Mouse (Mus musculus) intestine, embryonic 16.5 days (tissue): ENCODE data around the gene Plpp7. TPM values are rescaled to one million over a fixed set of nuclear protein-coding genes. Genes with fewer than 3 reads are reported as not detected.

Experiments
- ATAC-seq: fragments of 200-750 bp; cut with Nextera tagmentation; 2 replicates; pipeline ENCODE4 v1.8.0; 2017; ENCODE audit warnings: moderate TSS enrichment, moderate library complexity
- H3K27ac ChIP-seq: fragments of 300-500 bp; sonication (generic); 2 replicates; pipeline ENCODE4 v1.5.1; 2014; ENCODE audit warnings: mild to moderate bottlenecking, low read length
- H3K27me3 ChIP-seq: fragments of 300-500 bp; sonication (generic); replicated peaks from 2 replicates; pipeline ENCODE4 v1.6.1; 2014; ENCODE audit warnings: low read length, control low read depth, mixed read lengths; ENCODE audit not compliant: control insufficient read depth, insufficient read depth
- H3K36me3 ChIP-seq: fragments of 300-500 bp; sonication (generic); 2 replicates; pipeline ENCODE4 v1.6.1; 2014; ENCODE audit warnings: low read length, control low read depth; ENCODE audit not compliant: control insufficient read depth, insufficient read depth
- H3K4me1 ChIP-seq: fragments of 300-500 bp; sonication (generic); 2 replicates; pipeline ENCODE4 v1.6.1; 2014; ENCODE audit warnings: low read length, control low read depth, mixed read lengths; ENCODE audit not compliant: control insufficient read depth, insufficient read depth
- H3K4me2 ChIP-seq: fragments of 300-500 bp; sonication (generic); 2 replicates; pipeline ENCODE4 v1.6.1; 2014; ENCODE audit warnings: low read depth, low read length, control low read depth
- H3K4me3 ChIP-seq: fragments of 300-500 bp; sonication (generic); 2 replicates; pipeline ENCODE4 v1.5.1; 2014; ENCODE audit warnings: mild to moderate bottlenecking, low read length
- H3K9ac ChIP-seq: fragments of 300-500 bp; sonication (generic); 2 replicates; pipeline ENCODE4 v1.6.1; 2014; ENCODE audit warnings: low read depth, low read length
- H3K9me3 ChIP-seq: fragments of 300-500 bp; sonication (generic); 2 replicates; pipeline ENCODE4 v1.6.1; 2016; ENCODE audit warnings: low read length, control low read depth; ENCODE audit not compliant: control insufficient read depth
- WGBS: fragments of 180-500 bp; shearing (Covaris S2); extraction: QIAGEN DNeasy Blood & Tissue Kit; methylation state at CpG from one replicate; pipeline ENCODE4 v1.1.7; 2014; 5-methylcytosine and 5-hydroxymethylcytosine counted together
- polyA plus RNA-seq: library from polyadenylated mRNA; unstranded; fragments of >200 nt; fragmentation: Nextera tagmentation; extraction: Ambion mirVana; gene quantifications from 2 replicates; pipeline ENCODE4 v1.2.1, GENCODE M21; 2015

Gene Plpp7
- polyA plus RNA-seq, 1 experiment from 2014 or later: 5.0 TPM

DNA sequence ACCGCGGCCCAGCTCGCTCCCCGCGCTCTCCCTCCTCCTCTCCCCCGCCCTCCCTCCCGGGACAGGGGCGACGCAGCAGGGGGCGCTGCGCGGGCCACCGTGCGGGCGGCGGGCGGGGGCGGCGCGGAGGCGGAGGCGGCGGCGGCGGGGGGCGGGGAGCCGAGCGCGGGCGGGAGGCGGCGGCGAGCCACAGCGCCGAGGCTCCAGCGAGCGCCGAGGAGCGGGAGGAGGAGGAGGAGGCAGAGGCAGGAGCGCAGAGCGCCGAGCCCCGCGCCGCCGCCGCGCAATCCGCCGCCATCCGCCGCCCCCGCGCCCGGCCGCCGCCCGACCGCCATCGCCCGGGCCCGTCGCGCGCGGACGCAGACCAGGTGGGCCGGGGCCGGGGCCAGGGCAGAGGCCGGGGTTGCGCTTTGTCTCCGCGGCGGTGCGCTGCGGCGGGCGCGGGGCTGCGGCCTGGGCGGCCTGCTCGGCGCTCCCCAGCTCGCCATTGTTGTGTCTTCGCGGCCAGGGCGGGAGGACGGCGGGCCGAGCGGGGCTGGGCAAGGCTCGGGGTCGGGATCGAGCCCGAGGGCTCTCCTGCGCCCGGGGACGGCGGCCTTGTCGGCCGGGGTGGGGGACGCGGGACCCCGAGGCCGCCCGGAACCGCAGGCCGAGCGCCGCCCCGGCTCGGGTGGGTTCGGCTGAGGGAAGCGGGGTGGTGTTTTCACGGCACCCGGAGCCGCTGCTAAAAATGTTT is 55.8 kb downstream of the Plpp7 start, which contains the start of gene Prrc2b:
Prrc2b (plus strand) TSS at position 159 of the 736 bp plus-strand sequence.
- peak within 1 kb of the TSS; percentile 98 for H3K9ac ChIP-seq
- H3K4me2 ChIP-seq: peak within 1 kb of the TSS; percentile 90
- H3K27ac ChIP-seq: peak within 1 kb of the TSS; percentile 98
- H3K4me1 ChIP-seq: peaks cover 44% of the 10 kb centered on the region
- H3K4me3 ChIP-seq: peak within 1 kb of the TSS; percentile 90
- peak; percentile 70 for ATAC-seq
- H3K36me3 ChIP-seq: no peaks in the 10 kb centered on the region
- H3K9me3 ChIP-seq: no peaks in the 10 kb centered on the region
- no peaks in the 10 kb centered on the region for H3K27me3 ChIP-seq
- WGBS: under 1% methylated on average over 88 of the region's 117 CpGs

DNA sequence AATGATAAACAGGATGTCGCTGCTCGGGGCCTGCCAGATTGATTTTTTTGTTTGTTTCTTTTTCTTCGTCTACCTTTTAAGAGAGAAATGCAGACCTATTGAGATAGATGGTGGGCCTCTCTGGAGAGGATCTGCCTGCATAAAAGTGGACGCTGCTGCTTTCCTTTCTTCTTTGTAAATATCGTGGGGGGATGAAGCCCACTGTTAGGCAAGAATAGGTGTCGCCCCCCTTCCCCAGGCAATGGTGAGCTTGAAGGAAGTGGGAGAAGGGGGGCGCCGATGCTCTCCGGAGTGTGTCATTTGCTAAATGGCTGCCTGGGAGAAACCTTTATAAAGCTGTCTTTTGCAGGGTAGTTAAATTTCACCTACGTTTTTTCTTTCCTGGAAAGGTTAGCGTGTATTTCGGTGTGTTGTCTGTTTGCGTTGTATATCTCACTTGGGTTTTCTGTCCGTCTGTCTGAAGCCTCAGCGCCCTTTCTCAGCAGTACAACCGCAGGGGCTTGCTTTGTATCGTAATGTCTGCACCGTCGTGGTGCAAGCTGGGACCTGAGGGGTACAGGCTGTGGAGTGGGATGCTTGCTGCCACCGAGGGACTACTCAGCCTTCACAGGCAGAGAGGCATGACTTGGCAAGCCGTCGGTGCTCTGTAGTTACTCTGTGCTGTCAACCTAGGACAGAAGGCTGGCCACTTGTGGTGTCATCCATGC is 56.5 kb downstream of the Plpp7 start:
- Histone ChIP-seq H3K27ac (peak overlapping the region; percentile 98), H3K9me3 (no peaks in the 10 kb centered on the region), H3K4me1 (peaks cover 51% of the 10 kb centered on the region), H3K4me2 (peak overlapping the region; percentile 90), H3K9ac (peak overlapping the region; percentile 98), H3K36me3 (no peaks in the 10 kb centered on the region), H3K4me3 (peak overlapping the region; percentile 90), H3K27me3 (no peaks in the 10 kb centered on the region)
- WGBS: under 1% methylated on average over 22 of the region's 22 CpGs
- ATAC-seq: no peak

DNA sequence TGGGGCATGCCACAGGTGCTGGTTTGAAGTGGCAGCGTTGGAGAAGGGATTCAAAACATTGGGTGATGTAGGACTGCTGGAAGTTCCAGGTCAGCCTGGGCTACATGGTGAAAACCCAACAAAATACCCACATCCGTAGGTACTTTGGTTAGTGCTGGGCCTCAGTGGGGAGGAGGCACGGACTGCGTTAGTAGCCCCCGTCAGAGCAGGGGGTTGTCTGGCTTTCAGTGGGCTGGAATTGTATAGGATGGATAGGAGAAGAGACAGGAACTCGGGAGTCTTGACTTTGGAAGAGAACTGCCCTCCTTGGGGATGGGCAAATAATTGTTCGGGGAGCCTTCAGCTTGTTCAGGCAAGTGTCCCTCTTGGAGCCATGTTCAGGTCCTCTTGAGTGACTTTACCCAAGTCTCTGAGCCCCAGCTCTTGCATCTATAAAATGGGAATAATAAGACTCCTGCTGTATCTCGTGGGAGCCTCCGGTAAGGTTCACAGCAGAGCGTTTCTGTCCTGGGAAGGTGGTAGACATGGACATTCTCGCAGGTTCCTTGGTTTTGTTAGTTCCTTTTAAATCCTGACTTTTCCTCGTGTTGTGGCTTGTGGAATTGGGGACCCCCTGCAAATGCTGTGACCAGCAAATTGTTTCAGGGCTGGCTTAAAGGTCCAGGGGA is 57.2 kb downstream of the Plpp7 start:
- WGBS: 11% methylated on average over 12 of the region's 12 CpGs
- H3K4me1 ChIP-seq: peaks cover 58% of the 10 kb centered on the region

DNA sequence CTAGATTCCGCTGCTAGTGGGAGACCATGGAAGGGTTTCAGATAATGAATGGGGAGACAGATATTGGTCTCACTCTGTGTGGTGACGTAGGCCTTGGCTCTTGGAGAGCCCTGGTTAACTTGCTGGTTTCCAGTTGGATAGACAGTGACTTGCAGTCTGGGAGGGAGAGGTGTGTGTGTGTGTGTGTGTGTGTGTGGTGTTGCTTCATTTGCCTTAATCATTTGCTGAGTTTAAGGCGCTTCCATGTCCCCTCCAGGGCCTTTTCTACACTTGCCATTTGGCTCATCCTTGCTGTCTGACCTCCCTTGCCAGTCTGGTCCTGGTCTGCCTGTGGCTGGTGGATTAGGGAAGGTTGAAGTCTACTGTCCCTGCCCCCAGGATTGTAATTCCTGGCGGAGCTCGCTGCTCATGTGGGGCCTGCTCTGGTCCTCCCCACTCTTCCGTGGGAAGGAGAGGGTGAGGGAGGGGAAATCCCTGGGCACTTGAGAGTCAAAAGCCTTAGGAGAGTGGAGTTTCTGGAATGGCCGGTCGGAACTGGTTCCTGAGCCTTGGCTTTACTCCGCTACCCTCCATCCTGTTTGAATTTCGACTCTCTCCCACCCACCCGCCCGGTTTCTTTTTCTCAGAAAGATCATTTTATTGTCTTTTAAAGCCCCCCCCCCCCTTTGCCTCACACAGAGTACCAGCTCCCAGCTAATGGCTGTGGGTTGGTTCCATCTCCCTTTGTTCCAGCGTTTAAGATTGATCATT is 57.9 kb downstream of the Plpp7 start:
- WGBS: 8% methylated on average over 13 of the region's 13 CpGs
- peak; percentile 14; the same call in 1 of the 2 replicates for ATAC-seq
- no peaks in the 10 kb centered on the region for H3K36me3 ChIP-seq

More for the DNA sequence above, 57.2 kb downstream of the Plpp7 start:
- Histone ChIP-seq H3K4me3 (peak overlapping the region; percentile 90), H3K4me2 (peak overlapping the region; percentile 90), H3K9ac (peak overlapping the region; percentile 98), H3K36me3 (no peaks in the 10 kb centered on the region), H3K9me3 (no peaks in the 10 kb centered on the region), H3K27me3 (no peaks in the 10 kb centered on the region), H3K27ac (peak overlapping the region; percentile 98)
- ATAC-seq: no peak

DNA sequence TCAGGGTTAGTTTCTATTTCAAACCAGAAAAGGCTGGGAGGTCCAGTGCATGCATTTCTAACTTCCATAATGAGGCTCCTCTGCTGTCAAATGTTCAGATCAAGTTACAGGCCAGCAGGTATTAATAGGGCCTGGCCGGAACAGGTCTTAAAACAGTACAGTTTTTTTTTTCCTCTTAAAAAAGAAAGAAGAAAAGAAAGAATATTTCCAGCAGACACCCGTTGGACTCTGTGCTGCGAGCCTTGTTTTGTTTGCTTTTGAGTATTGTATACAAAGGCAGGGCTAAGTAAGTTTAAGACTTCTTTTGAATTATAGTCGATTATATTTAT is 58.4 kb downstream of the Plpp7 start:
- no peaks in the 10 kb centered on the region for H3K9me3 ChIP-seq
- H3K27me3 ChIP-seq: no peaks in the 10 kb centered on the region
- peak overlapping the region; percentile 90 for H3K4me2 ChIP-seq
- H3K4me3 ChIP-seq: peak overlapping the region; percentile 90
- ATAC-seq: no peak
- no peaks in the 10 kb centered on the region for H3K36me3 ChIP-seq
- H3K27ac ChIP-seq: peak overlapping the region; percentile 98
- H3K4me1 ChIP-seq: peaks cover 69% of the 10 kb centered on the region
- 16% methylated on average over 4 of the region's 4 CpGs for WGBS
- peak overlapping the region; percentile 98 for H3K9ac ChIP-seq

More for the DNA sequence above, 57.9 kb downstream of the Plpp7 start:
- Histone ChIP-seq H3K27me3 (no peaks in the 10 kb centered on the region), H3K4me1 (peaks cover 64% of the 10 kb centered on the region), H3K9ac (peak overlapping the region; percentile 98), H3K4me3 (peak overlapping the region; percentile 90), H3K9me3 (no peaks in the 10 kb centered on the region), H3K4me2 (peak overlapping the region; percentile 90), H3K27ac (peak overlapping the region; percentile 98)

DNA sequence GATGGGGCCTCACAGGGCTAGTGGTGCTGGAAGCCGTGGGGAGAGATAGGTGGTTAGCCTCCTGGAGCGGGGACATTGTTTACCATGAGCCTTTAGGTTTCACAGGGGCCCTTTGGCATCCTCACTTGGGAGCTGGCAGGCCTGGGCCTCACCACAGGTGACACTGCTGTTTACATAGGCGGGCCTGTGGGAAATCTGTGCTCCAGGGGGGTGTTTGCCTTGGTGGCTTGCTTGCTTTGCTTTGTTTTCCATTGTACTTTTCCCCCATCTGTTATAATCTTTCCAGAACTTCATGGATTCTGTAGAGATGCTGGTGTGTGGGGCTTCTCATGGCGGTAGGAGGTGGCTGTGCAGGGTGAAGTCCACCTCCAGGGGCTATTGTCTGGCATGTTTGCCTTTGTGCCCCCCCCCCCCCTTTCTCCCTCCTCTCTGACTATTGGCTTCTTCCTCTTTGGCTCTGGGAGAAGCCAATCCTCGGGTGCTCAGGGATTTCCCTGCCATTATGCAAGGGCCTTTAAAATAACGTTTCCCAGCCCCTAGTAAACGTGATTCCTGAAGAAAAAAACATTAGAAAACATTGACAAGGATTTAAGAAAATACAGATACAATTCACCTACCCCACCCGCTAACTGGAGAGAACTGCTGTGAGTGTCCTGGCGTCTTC is 59.1 kb downstream of the Plpp7 start:
- Histone ChIP-seq H3K9ac (peak overlapping the region; percentile 98), H3K27me3 (no peaks in the 10 kb centered on the region), H3K36me3 (no peaks in the 10 kb centered on the region), H3K4me3 (peak overlapping the region; percentile 90), H3K27ac (peak overlapping the region; percentile 98), H3K4me2 (peak overlapping the region; percentile 90), H3K9me3 (no peaks in the 10 kb centered on the region), H3K4me1 (peaks cover 71% of the 10 kb centered on the region)
- WGBS: 23% methylated on average over 9 of the region's 9 CpGs
- ATAC-seq: no peak

DNA sequence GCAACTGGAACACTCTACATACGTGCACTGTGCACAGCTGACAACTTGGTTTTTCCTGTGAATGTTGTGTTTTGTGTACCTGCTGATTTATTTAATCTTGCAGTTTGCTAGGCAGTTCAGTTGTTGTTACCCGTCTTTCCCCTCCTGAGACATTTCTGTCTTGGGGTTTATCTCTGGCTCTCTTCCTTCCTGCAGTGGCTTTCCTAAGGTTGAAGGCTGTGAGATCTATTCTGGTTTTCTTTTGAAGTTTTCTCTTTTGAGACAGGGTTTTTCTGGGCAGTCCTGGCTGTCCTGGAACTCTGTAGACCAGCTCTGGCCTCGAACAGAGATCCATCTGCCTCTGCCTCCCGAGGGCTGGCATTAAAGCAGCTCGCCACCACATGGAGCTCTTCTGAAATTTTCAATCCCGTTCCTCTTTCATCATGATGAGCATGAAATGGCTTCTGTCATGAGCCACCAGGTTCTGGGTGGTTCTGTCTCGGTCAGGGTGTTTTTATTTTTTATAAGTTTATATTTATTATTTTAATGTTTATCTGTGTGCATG is 59.7 kb downstream of the Plpp7 start:
- H3K27ac ChIP-seq: no peak overlapping the region; the same call in 1 of the 2 replicates
- no peaks in the 10 kb centered on the region for H3K9me3 ChIP-seq
- peaks cover 71% of the 10 kb centered on the region for H3K4me1 ChIP-seq
- no peaks in the 10 kb centered on the region for H3K36me3 ChIP-seq
- no peak for ATAC-seq
- no peak overlapping the region for H3K4me3 ChIP-seq
- H3K9ac ChIP-seq: 0 out of 2 replicates have a peak overlapping the region, but pooled peaks have one; percentile 98
- H3K27me3 ChIP-seq: no peaks in the 10 kb centered on the region
- H3K4me2 ChIP-seq: peak overlapping the region; percentile 90
- WGBS: 47% methylated on average over 7 of the region's 7 CpGs

DNA sequence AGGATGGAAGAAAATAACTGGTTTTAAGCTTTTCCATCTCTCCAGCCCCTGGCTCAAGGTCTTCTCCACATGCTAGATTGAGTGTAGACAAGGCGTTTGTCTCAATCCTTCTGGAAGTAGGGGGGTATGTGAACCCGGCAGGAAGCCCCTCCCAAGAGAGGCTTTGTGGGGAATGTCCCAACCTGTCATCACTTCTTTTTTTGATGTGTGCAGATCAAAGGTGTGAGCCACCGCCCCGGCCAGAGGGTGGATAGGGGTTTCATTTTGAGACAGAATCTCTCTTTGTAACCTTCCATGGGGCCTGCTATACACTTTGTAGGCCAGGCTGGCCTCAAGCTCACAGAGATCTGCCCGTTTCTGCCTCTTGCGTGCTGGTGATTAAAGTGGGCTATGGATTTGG is 60.3 kb downstream of the Plpp7 start:
- Histone ChIP-seq H3K36me3 (no peaks in the 10 kb centered on the region), H3K9me3 (no peaks in the 10 kb centered on the region), H3K4me1 (peaks cover 72% of the 10 kb centered on the region), H3K27ac (no peak overlapping the region), H3K4me2 (no peak overlapping the region), H3K27me3 (no peaks in the 10 kb centered on the region), H3K4me3 (no peak overlapping the region), H3K9ac (no peak overlapping the region)
- WGBS: 60% methylated on average over 6 of the region's 6 CpGs
- no peak for ATAC-seq
